Mouse (Mus musculus) cerebellum, adult 2 months (tissue): ENCODE results near the gene Casp9. TPM values are rescaled to one million over a fixed set of nuclear protein-coding genes. Genes with fewer than 3 reads are reported as not detected.

Experiments used
- DNase-seq, 2 experiments: peaks; one replicate each; pipeline ENCODE4 v3.0.0; 2021
- H3K27ac ChIP-seq: fragments of 200-500 bp; 2 replicates; pipeline ENCODE4 v1.5.1; 2012; ENCODE audit warnings: low read length, control low read depth, inconsistent platforms; ENCODE audit not compliant: insufficient read depth
- H3K27me3 ChIP-seq: fragments of 200-500 bp; 2 replicates; pipeline ENCODE4 v1.6.1; 2012; ENCODE audit warnings: inconsistent platforms, mild to moderate bottlenecking, low read length, moderate library complexity; ENCODE audit not compliant: control insufficient read depth, insufficient read depth
- H3K4me1 ChIP-seq: fragments of 200-500 bp; 2 replicates; pipeline ENCODE4 v1.6.1; 2011; ENCODE audit warnings: low read length; ENCODE audit not compliant: control insufficient read depth, insufficient read depth
- H3K4me3 ChIP-seq: fragments of 200-500 bp; replicated peaks from 2 replicates; pipeline ENCODE3; 2011; ENCODE audit warnings: mild to moderate bottlenecking, low read depth, low read length, control low read depth; ENCODE audit not compliant: insufficient read depth
- CTCF ChIP-seq: fragments of 200-500 bp; IDR thresholded peaks from 2 replicates; pipeline ENCODE4 v1.5.1; 2011; ENCODE audit warnings: low read depth, mild to moderate bottlenecking, control low read depth, low read length, moderate library complexity, borderline replicate concordance; ENCODE audit not compliant: insufficient read depth
- POLR2A ChIP-seq: fragments of 200-500 bp; IDR thresholded peaks from 2 replicates; pipeline ENCODE4 v1.6.1; 2011; ENCODE audit warnings: low read length, control low read depth, borderline replicate concordance; ENCODE audit not compliant: insufficient read depth
- WGBS: fragments of 180-500 bp; shearing (Covaris S2); methylation state at CpG from one replicate; pipeline ENCODE4 v1.1.7; 2018; 5-methylcytosine and 5-hydroxymethylcytosine counted together
- polyA plus RNA-seq: library from polyadenylated mRNA; depleted of rRNA; stranded (reverse); fragments of >200 nt; gene quantifications from 2 replicates; pipeline ENCODE4 v1.2.3, GENCODE M21; 2012; rRNA removed

The Casp9 gene
- 20.0 and 21.8 TPM in 2 replicates for polyA plus RNA-seq

DNA sequence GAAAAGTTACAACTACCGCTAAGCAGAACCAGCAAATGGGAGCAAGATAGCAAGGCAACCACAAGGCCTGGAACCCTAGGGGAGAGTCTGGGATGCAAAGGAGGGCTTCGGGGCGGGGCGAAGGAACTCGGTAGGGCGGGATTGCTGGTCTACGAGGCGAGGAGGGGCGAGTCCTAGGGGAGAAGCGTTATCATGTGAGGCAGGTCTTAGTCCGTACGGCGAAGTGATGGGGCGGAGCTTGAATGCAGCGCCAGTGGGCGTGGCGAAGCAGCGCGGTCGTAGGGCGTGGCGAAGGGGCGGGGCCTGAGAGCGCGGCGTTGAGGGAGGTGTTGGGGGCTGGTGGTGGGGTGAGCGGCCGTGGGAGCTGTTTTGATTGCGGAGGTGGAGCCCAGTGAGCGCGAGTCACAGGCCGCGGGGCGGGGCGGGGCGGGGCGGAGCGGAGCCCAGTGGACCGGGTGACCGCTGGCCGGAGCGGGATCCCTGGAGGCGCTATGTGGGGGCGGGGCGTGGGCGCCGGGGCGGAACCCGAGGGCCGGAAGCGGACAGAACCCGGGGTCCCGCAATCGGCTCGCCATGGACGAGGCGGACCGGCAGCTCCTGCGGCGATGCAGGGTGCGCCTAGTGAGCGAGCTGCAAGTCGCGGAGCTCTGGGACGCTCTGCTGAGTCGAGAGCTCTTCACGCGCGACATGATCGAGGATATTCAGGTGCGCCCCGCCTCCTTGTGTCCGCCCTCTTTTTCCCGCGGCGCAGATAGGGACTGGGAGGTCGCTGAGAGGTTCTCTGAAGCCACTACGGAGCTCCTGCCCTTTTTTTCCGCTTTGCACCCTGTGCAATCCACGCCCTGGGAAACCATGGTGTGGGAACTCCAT lies at the start of gene Casp9:
Casp9 (plus strand) TSS at position 331 of the 870 bp plus-strand sequence.
- H3K27me3 ChIP-seq = no peaks in the 10 kb centered on the region
- TF ChIP-seq CTCF (no peak), POLR2A (peak; percentile 65; the same call in 1 of the 2 replicates)
- peak within 1 kb of the TSS; percentile 49 for H3K27ac ChIP-seq
- peak; percentile 96 to 98 for DNase-seq
- peaks cover 4% of the 10 kb centered on the region; the same call in 1 of the 2 replicates for H3K4me1 ChIP-seq
- peak within 1 kb of the TSS; percentile 76 for H3K4me3 ChIP-seq
- WGBS = 1% methylated on average over 72 of the region's 80 CpGs

DNA sequence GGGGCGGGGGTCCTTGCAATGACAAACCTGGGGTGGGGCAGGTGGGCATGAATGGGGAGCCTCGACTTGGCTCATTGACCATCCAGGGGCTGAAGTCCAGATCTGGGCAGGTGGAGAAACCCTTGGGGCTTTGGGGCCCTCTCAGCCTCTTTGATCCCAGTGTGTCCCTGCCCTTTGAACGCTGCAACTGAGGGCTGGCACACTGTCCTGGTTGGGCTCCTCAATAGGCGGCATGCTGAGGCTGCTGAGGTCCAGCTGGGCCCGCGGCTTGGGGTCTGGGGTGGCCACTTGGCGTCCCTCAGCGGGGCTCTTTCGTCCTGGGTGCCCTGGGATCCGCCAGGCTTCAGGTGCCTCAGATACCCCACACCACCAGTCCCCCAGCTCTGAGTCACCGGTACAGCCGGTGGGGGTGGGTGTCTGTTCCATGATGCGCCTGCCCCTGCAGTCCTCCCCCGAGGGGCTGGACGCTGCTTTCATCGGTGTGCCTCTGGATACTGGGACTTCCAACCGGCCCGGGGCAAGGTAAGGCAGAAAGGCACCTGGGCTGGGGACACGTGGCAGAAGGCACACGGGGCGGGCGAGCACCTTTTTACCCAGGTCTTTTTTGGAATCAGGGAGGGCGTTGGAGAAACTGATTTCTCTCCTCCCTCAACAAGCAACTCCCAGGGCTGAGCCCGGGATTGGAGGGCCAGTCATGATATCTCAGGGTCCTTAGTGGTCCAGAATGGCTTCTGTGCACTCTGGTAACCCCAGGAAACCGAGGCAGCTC lies 46.6 kb upstream of the Casp9 start, which contains the start of gene Agmat:
Agmat (plus strand) TSS at position 95 of the 769 bp plus-strand sequence.
- 30% methylated on average over 25 of the region's 25 CpGs for WGBS
- Histone ChIP-seq H3K4me3 (no peak within 1 kb of the TSS), H3K27me3 (no peaks in the 10 kb centered on the region), H3K27ac (no peak within 1 kb of the TSS), H3K4me1 (no peaks in the 10 kb centered on the region)
- no peak for DNase-seq
- TF ChIP-seq POLR2A (no peak), CTCF (no peak)

DNA sequence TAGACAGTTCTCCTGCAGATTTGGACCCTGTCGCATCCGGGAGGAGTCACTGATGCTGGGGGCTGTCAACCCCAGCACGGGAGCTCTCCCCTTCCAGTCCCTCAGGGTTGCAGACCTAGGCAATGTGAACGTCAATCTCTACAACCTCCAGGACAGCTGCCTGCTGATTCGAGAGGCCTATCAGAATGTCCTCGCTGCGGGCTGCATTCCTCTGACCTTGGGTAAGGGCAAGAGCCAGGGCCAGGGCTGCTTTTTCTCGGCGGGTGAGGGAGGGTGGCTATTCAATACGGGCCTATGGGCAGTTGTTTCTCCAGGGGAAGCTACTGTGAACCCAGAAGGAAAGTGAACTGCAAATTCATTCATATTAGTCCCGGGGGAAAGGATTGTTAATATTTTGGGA lies 43.9 kb upstream of the Casp9 start:
- Histone ChIP-seq H3K4me1 (no peaks in the 10 kb centered on the region), H3K27ac (no peak overlapping the region), H3K27me3 (no peaks in the 10 kb centered on the region), H3K4me3 (no peak overlapping the region)
- no peak for TF ChIP-seq CTCF
- no peak for TF ChIP-seq POLR2A
- no peak for DNase-seq
- 27% methylated on average over 11 of the region's 11 CpGs for WGBS

DNA sequence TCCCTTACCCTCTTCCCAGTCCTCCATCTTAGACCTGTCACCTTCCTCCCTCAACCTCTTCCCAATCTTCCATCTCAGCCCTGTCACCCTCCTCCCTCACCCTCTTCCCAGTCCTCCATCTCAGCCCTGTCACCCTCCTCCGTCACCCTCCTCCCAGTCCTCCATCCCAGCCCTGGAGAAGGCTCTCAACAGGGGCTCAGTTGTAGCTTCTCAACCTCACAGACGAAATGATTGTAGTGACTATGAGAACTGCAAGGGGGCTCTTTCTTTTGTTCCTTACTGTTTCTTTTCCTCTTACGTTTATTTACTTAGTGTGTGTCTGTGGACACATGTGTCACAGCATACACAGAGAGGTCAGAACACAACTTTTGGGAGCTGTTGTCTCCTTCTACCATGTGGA lies 42.6 kb upstream of the Casp9 start:
- DNase-seq = no peak
- 70% methylated on average over 3 of the region's 3 CpGs for WGBS
- Histone ChIP-seq H3K4me1 (no peaks in the 10 kb centered on the region), H3K27me3 (no peaks in the 10 kb centered on the region), H3K27ac (no peak overlapping the region), H3K4me3 (no peak overlapping the region)
- no peak for TF ChIP-seq CTCF
- no peak for TF ChIP-seq POLR2A

DNA sequence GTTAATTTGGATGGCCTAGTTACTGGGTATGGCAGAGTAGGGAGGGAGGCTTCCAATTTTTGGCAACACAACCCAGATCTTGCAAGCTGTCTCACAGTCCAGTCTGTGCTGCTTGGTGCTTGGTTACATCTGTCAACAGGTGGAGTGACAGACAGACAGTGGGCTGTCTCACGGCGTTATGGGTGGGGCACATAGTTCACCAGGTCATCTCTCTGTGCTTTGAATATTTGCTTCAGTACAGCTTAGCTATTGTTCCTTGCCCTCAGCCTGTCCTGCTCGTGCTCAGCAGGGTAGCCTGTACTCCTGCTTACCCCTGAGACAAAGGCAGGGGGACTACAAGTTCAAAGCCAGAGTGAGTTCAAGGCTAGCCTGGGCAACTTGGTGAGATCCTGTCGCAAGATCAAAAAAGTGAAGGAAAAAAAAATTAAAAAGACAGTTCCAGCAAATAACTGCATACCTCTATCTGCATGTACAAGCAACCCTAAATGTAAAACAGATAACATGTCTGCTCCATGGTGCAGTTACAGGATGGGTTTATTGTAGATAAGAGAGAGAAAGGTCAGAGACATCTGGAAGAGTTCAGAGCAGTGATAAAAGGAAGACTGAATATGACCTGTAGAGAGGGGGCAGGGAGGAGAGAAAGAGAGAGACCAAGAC lies 41.9 kb upstream of the Casp9 start:
- 41% methylated on average over 4 of the region's 4 CpGs for WGBS
- no peaks in the 10 kb centered on the region for H3K27me3 ChIP-seq
- H3K4me3 ChIP-seq = no peak overlapping the region
- no peak for TF ChIP-seq CTCF
- no peak for TF ChIP-seq POLR2A
- no peaks in the 10 kb centered on the region for H3K4me1 ChIP-seq
- DNase-seq = no peak
- no peak overlapping the region for H3K27ac ChIP-seq

DNA sequence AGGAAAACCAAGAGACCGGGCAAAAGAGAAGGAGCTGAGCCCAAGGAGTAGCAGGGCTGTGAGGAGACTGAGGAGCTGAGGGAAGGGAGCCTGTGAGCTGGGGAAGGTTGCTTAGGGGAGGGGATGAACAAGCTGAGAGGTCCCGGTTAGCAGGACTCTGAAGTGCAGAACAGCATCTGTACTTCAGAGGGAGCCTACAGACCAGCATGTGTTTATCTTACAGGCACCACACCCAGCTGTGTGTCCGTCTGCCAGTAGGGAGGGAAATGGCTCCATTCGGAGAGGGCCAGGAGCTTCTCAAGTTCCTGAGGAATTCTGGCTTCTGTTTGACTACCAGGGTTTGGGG lies 41.4 kb upstream of the Casp9 start:
- no peaks in the 10 kb centered on the region for H3K27me3 ChIP-seq
- DNase-seq = no peak
- no peak for TF ChIP-seq POLR2A
- no peak for TF ChIP-seq CTCF
- H3K4me3 ChIP-seq = no peak overlapping the region
- peak overlapping the region; percentile 21; the same call in 1 of the 2 replicates for H3K27ac ChIP-seq
- WGBS = 19% methylated on average over 4 of the region's 4 CpGs
- H3K4me1 ChIP-seq = no peaks in the 10 kb centered on the region

DNA sequence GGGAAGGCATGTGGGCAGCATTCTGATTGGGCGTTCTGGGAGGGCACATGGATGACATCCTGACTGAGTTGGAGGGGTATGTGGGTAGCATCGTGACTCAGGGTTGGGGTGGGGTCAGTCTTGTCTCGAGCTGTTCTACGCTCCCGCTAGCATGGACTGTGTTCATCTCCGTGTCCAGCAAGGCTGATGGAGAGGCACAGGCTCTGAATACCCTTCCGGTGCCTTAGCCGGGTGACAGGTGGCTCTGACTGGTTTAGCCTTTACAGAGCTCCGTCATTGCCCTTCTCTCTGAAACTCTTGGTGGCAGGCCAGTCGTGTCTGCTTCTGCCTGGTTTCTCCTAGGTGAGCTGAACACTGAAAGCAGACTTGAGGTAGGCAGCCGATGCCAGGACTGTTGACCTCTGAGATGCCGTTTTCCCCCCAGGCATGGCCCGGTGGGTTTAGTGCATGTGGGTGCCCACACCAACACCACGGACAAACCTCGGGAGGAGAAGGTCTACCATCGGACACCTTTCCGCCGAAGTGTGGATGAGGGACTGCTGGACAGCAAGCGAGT lies 38.0 kb upstream of the Casp9 start:
- WGBS = 80% methylated on average over 19 of the region's 19 CpGs
- no peak for DNase-seq
- TF ChIP-seq CTCF = no peak
- no peak for TF ChIP-seq POLR2A
- Histone ChIP-seq H3K4me3 (no peak overlapping the region), H3K4me1 (no peaks in the 10 kb centered on the region), H3K27ac (no peak overlapping the region), H3K27me3 (no peaks in the 10 kb centered on the region)
